ENCODE assay signal across 8 mouse cellular contexts in the genomic region with DNA sequence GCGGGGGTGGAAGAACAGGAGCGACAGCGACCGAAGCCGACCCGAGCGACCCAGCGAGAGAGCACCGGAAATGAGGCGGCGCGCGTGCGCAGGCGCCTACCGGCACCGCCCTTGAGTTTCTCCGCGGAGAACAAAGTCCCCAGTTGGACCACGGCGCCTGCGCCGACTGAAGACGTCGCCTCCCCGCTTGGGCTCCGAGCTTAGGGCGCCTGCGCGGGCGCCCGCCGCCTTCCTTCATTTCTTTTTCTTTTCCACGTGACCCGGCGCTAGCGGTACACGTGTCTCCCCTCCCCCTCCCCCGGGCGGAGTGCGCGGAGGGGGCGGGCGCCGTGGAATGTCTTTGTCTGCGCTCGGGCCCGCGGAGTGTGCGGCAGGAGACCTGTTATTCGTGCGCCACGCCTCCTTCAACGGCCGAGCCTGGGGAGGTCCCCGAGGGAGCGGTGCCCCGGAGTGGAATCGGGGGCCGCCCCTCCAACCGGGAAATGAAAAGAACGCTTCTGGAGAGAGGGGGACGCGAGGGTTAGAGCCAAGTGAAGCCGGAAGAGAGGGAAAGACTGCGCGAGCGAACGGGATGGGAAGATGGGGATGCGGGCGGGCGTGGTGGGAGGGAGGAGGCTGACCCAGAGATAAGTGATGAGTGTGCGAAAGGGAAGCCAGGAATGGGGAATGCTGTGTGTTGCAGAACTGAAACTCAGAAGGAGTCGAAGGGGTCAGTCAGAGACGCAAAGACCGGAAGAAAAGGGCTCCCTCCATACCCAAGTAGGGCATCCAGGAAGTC. TPM values are rescaled to one million over a fixed set of nuclear protein-coding genes. Genes with fewer than 3 reads are reported as not detected.
A peak's percentile ranks its signal among the peaks of the same experiment; 100 is the strongest.
DNase-seq lines count a peak whose midpoint lies in the region; ATAC-seq and TF ChIP-seq lines count a peak whose summit lies in the region.

A gene (minus strand): TSS at position 72 of the 778 bp plus-strand sequence.

- peak; percentile 96 for DNase-seq in c-Kit-positive CD71-positive TER-119-positive erythroid progenitor cells, embryonic 14.5 days (ENCODE audit: low spot score)
- peak; percentile 99 for DNase-seq in heart, postnatal 0 days (ENCODE audit: low spot score)
- DNase-seq in kidney, postnatal 4 days = peak; percentile 97 to 99

- peaks cover 53% of the 10 kb centered on the region for H3K4me1 ChIP-seq in E14TG2a.4 (replicated peaks; ENCODE audit: low read depth, low read length)
- H3K4me1 ChIP-seq in forebrain, embryonic 12.5 days = peaks cover 31% of the 10 kb centered on the region
- H3K4me1 ChIP-seq in heart, postnatal 0 days (ENCODE audit: control insufficient read depth, insufficient read depth) = peaks cover 23% of the 10 kb centered on the region
- peaks cover 30% of the 10 kb centered on the region for H3K4me1 ChIP-seq in liver, embryonic 16.5 days (ENCODE audit: control insufficient read depth, low read depth, low read length)
- peaks cover 43% of the 10 kb centered on the region for H3K4me1 ChIP-seq in neural tube, embryonic 13.5 days (replicated peaks)
- H3K4me1 ChIP-seq in testis, adult 2 months (ENCODE audit: control insufficient read depth, insufficient read depth, low read length) = peaks cover 10% of the 10 kb centered on the region

- TF ChIP-seq CTCF in E14TG2a.4 (conservative IDR thresholded peaks at IDR 0.05; ENCODE audit: low read length) = no peak
- TF ChIP-seq CTCF in heart, postnatal 0 days (IDR thresholded peaks at IDR 0.05; ENCODE audit: low read depth) = no peak
- TF ChIP-seq CTCF in testis, adult 2 months (IDR thresholded peaks at IDR 0.05; ENCODE audit: control insufficient read depth, insufficient read depth, insufficient replicate concordance, low read depth, low read length) = no peak

- H3K9me3 ChIP-seq in E14TG2a.4 (ENCODE audit: low read length) = no peaks in the 10 kb centered on the region
- no peaks in the 10 kb centered on the region for H3K9me3 ChIP-seq in forebrain, embryonic 12.5 days
- no peaks in the 10 kb centered on the region for H3K9me3 ChIP-seq in heart, postnatal 0 days (replicated peaks; ENCODE audit: control insufficient read depth, low read length)
- H3K9me3 ChIP-seq in liver, embryonic 16.5 days (replicated peaks; ENCODE audit: control insufficient read depth, low read length) = no peaks in the 10 kb centered on the region
- no peaks in the 10 kb centered on the region for H3K9me3 ChIP-seq in neural tube, embryonic 13.5 days

- H3K4me2 ChIP-seq in forebrain, embryonic 12.5 days = peak within 1 kb of the TSS; percentile 75
- H3K4me2 ChIP-seq in heart, postnatal 0 days (ENCODE audit: low read depth, low read length) = peak within 1 kb of the TSS; percentile 88
- peak within 1 kb of the TSS; percentile 88 for H3K4me2 ChIP-seq in liver, embryonic 16.5 days (ENCODE audit: low read depth, low read length)
- peak within 1 kb of the TSS; percentile 84 for H3K4me2 ChIP-seq in neural tube, embryonic 13.5 days

- peak within 1 kb of the TSS; percentile 96 for H3K4me3 ChIP-seq in E14TG2a.4 (replicated peaks; ENCODE audit: low read length)
- H3K4me3 ChIP-seq in forebrain, embryonic 12.5 days (replicated peaks) = peak within 1 kb of the TSS; percentile 100
- peak within 1 kb of the TSS; percentile 82 for H3K4me3 ChIP-seq in heart, postnatal 0 days (ENCODE audit: low read depth, low read length)
- H3K4me3 ChIP-seq in liver, embryonic 16.5 days (ENCODE audit: low read depth, low read length) = peak within 1 kb of the TSS; percentile 100
- peak within 1 kb of the TSS; percentile 72 for H3K4me3 ChIP-seq in neural tube, embryonic 13.5 days
- peak within 1 kb of the TSS; percentile 98 for H3K4me3 ChIP-seq in testis, adult 2 months (ENCODE audit: control insufficient read depth, low read depth, low read length)

- H3K27ac ChIP-seq in forebrain, embryonic 12.5 days = peak within 1 kb of the TSS; percentile 99
- peak within 1 kb of the TSS; percentile 99 for H3K27ac ChIP-seq in heart, postnatal 0 days (ENCODE audit: low read depth)
- peak within 1 kb of the TSS; percentile 94 for H3K27ac ChIP-seq in liver, embryonic 16.5 days (ENCODE audit: low read length)
- H3K27ac ChIP-seq in neural tube, embryonic 13.5 days (replicated peaks) = peak within 1 kb of the TSS; percentile 99
- H3K27ac ChIP-seq in testis, adult 2 months (ENCODE audit: control insufficient read depth, insufficient read depth, low read depth, low read length) = peak within 1 kb of the TSS; percentile 98

- peak within 1 kb of the TSS; percentile 100 for H3K9ac ChIP-seq in forebrain, embryonic 12.5 days
- peak within 1 kb of the TSS; percentile 95 for H3K9ac ChIP-seq in heart, postnatal 0 days (replicated peaks; ENCODE audit: low read depth, low read length)
- H3K9ac ChIP-seq in liver, embryonic 16.5 days (ENCODE audit: low read depth, low read length) = peak within 1 kb of the TSS; percentile 99
- H3K9ac ChIP-seq in neural tube, embryonic 13.5 days = peak within 1 kb of the TSS; percentile 96

- H3K27me3 ChIP-seq in E14TG2a.4 (ENCODE audit: insufficient read depth, low read length) = peaks cover 53% of the 10 kb centered on the region
- no peaks in the 10 kb centered on the region for H3K27me3 ChIP-seq in forebrain, embryonic 12.5 days
- no peaks in the 10 kb centered on the region for H3K27me3 ChIP-seq in heart, postnatal 0 days (ENCODE audit: control insufficient read depth, insufficient read depth, low read length)
- no peaks in the 10 kb centered on the region for H3K27me3 ChIP-seq in liver, embryonic 16.5 days (ENCODE audit: control insufficient read depth, insufficient read depth, low read depth, low read length)
- no peaks in the 10 kb centered on the region for H3K27me3 ChIP-seq in neural tube, embryonic 13.5 days
- H3K27me3 ChIP-seq in testis, adult 2 months (ENCODE audit: control insufficient read depth, insufficient read depth, low read length) = no peaks in the 10 kb centered on the region

- peak; percentile 78 for TF ChIP-seq POLR2A in testis, adult 2 months (IDR thresholded peaks at IDR 0.05; ENCODE audit: control insufficient read depth, low read depth, low read length)

- peaks cover 19% of the 10 kb centered on the region for H3K36me3 ChIP-seq in E14TG2a.4 (ENCODE audit: insufficient read depth, low read length)
- H3K36me3 ChIP-seq in forebrain, embryonic 12.5 days (replicated peaks) = no peaks in the 10 kb centered on the region
- no peaks in the 10 kb centered on the region for H3K36me3 ChIP-seq in heart, postnatal 0 days (replicated peaks; ENCODE audit: control insufficient read depth, insufficient read depth, low read length)
- H3K36me3 ChIP-seq in liver, embryonic 16.5 days (ENCODE audit: control insufficient read depth, insufficient read depth) = no peaks in the 10 kb centered on the region
- H3K36me3 ChIP-seq in neural tube, embryonic 13.5 days = no peaks in the 10 kb centered on the region
- H3K36me3 ChIP-seq in testis, adult 2 months (ENCODE audit: control insufficient read depth, insufficient read depth, low read length) = no peaks in the 10 kb centered on the region

- WGBS in forebrain, embryonic 12.5 days = under 1% methylated on average over 76 of the region's 76 CpGs
- WGBS in heart, postnatal 0 days = under 1% methylated on average over 47 of the region's 76 CpGs
- under 1% methylated on average over 70 of the region's 76 CpGs for WGBS in liver, embryonic 16.5 days (ENCODE audit: insufficient replicate concordance)
- WGBS in neural tube, embryonic 13.5 days = under 1% methylated on average over 75 of the region's 76 CpGs

- TF ChIP-seq EP300 in heart, postnatal 0 days (IDR thresholded peaks at IDR 0.05; ENCODE audit: low read depth) = peak; percentile 94

- peak; percentile 95 for ATAC-seq in forebrain, embryonic 12.5 days (ENCODE audit: low FRiP score)
- peak; percentile 94 for ATAC-seq in heart, postnatal 0 days (ENCODE audit: insufficient read depth, low read depth)
- peak; percentile 94 for ATAC-seq in liver, embryonic 16.5 days (ENCODE audit: low read depth)
- peak; percentile 93 for ATAC-seq in neural tube, embryonic 13.5 days (ENCODE audit: low read depth)

RNA-seq across cellular contexts. Expression of the gene that starts here (rescaled TPM):
- polyA plus RNA-seq in forebrain, embryonic 12.5 days (2016; fragmentation: Nextera tagmentation; extraction: Ambion mirVana) = 229 and 231 TPM in 2 replicates
- total RNA-seq in heart, postnatal 0 days (2014; rRNA removed; ENCODE audit: low replicate concordance) = 43.5 and 47.8 TPM in 2 replicates
- 42.2 and 44.7 TPM in 2 replicates for polyA plus RNA-seq in heart, postnatal 0 days (2015; fragmentation: Nextera tagmentation; extraction: Ambion mirVana)
- polyA plus RNA-seq in liver, embryonic 16.5 days (2015; fragmentation: Nextera tagmentation; extraction: Ambion mirVana) = 19.6 and 20.2 TPM in 2 replicates
- polyA plus RNA-seq in neural tube, embryonic 13.5 days (2015; fragmentation: Nextera tagmentation; extraction: Ambion mirVana) = 150 and 165 TPM in 2 replicates
- 17.1 and 19.2 TPM in 2 replicates for polyA plus RNA-seq in testis, adult 2 months (2012; rRNA removed)

Comparison
In these comparisons a context has a peak if more than half of its experiments do, and no peak if none do; other contexts are left out.
1. Peak in every context shown above with its lines: DNase-seq, ATAC-seq, H3K4me3 ChIP-seq and H3K27ac ChIP-seq.